Mouse (Mus musculus) heart, embryonic 15.5 days (tissue): Measurements from ENCODE around the gene 5730522E02Rik. TPM values are rescaled to one million over a fixed set of nuclear protein-coding genes. Genes with fewer than 3 reads are reported as not detected.

Source experiments
- ATAC-seq: fragments of 200-750 bp; cut with Nextera tagmentation; replicated peaks from 2 replicates; pipeline ENCODE4 v1.8.0; 2017; ENCODE audit warnings: low read depth, moderate TSS enrichment; ENCODE audit not compliant: insufficient number of reproducible peaks, insufficient read depth, low FRiP score
- H3K27ac ChIP-seq: fragments of 300-500 bp; sonication (generic); 2 replicates; pipeline ENCODE4 v1.5.1; 2015; ENCODE audit warnings: mild to moderate bottlenecking, inconsistent platforms
- H3K27me3 ChIP-seq: fragments of 300-500 bp; sonication (generic); 2 replicates; pipeline ENCODE4 v1.6.1; 2015; ENCODE audit warnings: inconsistent platforms
- H3K36me3 ChIP-seq: fragments of 300-500 bp; sonication (generic); 2 replicates; pipeline ENCODE4 v1.6.1; 2015; ENCODE audit warnings: mild to moderate bottlenecking, inconsistent platforms
- H3K4me1 ChIP-seq: fragments of 300-500 bp; sonication (generic); replicated peaks from 2 replicates; pipeline ENCODE4 v1.6.1; 2015; ENCODE audit warnings: inconsistent platforms
- H3K4me2 ChIP-seq: fragments of 300-500 bp; sonication (generic); 2 replicates; pipeline ENCODE4 v1.6.1; 2015; ENCODE audit warnings: inconsistent platforms, mild to moderate bottlenecking, moderate library complexity
- H3K4me3 ChIP-seq: fragments of 300-500 bp; sonication (generic); 2 replicates; pipeline ENCODE4 v1.5.1; 2015; ENCODE audit warnings: mild to moderate bottlenecking, inconsistent platforms
- H3K9ac ChIP-seq: fragments of 300-500 bp; sonication (generic); 2 replicates; pipeline ENCODE4 v1.6.1; 2015; ENCODE audit warnings: mild to moderate bottlenecking, inconsistent platforms
- H3K9me3 ChIP-seq: fragments of 300-500 bp; sonication (generic); replicated peaks from 2 replicates; pipeline ENCODE4 v1.6.1; 2016; ENCODE audit warnings: inconsistent platforms
- WGBS: fragments of 180-500 bp; shearing (Covaris S2); methylation state at CpG from one replicate; pipeline ENCODE4 v1.1.7; 2015; ENCODE audit warnings: mixed read lengths; 5-methylcytosine and 5-hydroxymethylcytosine counted together
- polyA plus RNA-seq: library from polyadenylated mRNA; unstranded; fragments of >200 nt; fragmentation: Nextera tagmentation; extraction: Ambion mirVana; gene quantifications from 2 replicates; pipeline ENCODE4 v1.2.1, GENCODE M21; 2015

5730522E02Rik gene
- polyA plus RNA-seq, 1 experiment from 2014 or later, result 1.3 TPM

- no peak overlapping the region for H3K4me3 ChIP-seq
- no peaks in the 10 kb centered on the region for H3K4me1 ChIP-seq
- no peak for ATAC-seq
- H3K9ac ChIP-seq, result no peak overlapping the region
- no peaks in the 10 kb centered on the region for H3K27me3 ChIP-seq
- no peak overlapping the region for H3K27ac ChIP-seq
- 89% methylated on average over 2 of the region's 2 CpGs for WGBS
- no peaks in the 10 kb centered on the region for H3K9me3 ChIP-seq
- no peaks in the 10 kb centered on the region for H3K36me3 ChIP-seq
- H3K4me2 ChIP-seq, result no peak overlapping the region
These were observed 40.0 kb downstream of the 5730522E02Rik start for GRCm38 (mm10) chr11:26170572-26170971.

DNA sequence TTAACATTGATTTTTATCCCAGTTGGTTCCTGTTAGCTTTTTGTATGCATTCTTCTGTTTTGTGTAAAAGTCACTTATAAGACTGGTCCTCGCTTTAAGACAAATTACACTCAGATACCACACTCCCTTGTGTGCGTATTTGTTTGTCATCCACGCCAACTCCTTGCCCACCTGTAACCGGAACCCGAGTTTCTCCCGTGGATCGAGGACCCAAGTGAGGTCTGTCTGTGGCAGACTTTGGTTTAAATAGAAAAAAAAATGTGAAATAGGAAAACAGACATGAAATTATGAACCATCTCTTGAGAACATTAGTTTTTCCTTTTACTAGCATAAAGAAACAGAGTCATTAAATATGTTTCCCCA, 43.0 kb downstream of the 5730522E02Rik start:
- WGBS, result 91% methylated on average over 7 of the region's 7 CpGs
- H3K27ac ChIP-seq, result no peak overlapping the region
- no peaks in the 10 kb centered on the region for H3K9me3 ChIP-seq
- H3K9ac ChIP-seq, result no peak overlapping the region
- no peaks in the 10 kb centered on the region for H3K4me1 ChIP-seq
- no peaks in the 10 kb centered on the region for H3K36me3 ChIP-seq
- no peaks in the 10 kb centered on the region for H3K27me3 ChIP-seq
- H3K4me3 ChIP-seq, result no peak overlapping the region
- no peak for ATAC-seq
- no peak overlapping the region for H3K4me2 ChIP-seq

GRCm38 (mm10) chr11:26166966-26167608, 43.5 kb downstream of the 5730522E02Rik start:
- Histone ChIP-seq H3K36me3 (no peaks in the 10 kb centered on the region), H3K4me1 (no peaks in the 10 kb centered on the region), H3K9me3 (no peaks in the 10 kb centered on the region), H3K27me3 (no peaks in the 10 kb centered on the region), H3K4me2 (no peak overlapping the region), H3K4me3 (no peak overlapping the region), H3K9ac (no peak overlapping the region), H3K27ac (no peak overlapping the region)
- 71% methylated on average over 4 of the region's 4 CpGs for WGBS
- ATAC-seq, result no peak

DNA sequence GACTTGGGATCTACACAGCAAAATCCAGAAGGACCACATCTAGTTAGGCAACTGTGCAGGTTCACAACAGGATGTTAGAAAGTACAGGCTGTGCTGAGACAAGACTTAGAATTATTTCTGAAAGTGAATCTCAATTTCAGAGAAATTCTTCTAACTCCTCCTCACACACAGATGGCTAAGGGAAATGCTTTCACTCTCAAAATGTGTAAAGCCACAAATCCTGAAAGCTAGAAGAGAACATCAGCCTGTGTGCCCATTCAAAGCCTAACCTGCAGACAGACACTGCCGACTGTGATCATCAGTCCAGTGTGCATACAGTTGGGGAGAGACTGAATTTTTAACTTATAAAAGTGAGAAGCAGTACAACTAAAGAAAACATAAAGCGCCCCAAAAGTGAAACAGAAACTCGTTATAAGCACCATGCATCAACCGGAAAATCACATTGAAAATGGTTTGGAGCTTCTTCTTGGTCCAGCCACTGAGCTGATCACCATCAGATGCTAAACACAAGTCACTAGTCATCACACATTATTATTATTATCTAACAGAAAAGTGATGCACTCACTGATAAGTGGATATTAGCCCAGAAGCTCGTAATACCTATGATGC, 45.8 kb downstream of the 5730522E02Rik start:
- H3K4me3 ChIP-seq, result no peak overlapping the region
- 81% methylated on average over 5 of the region's 5 CpGs for WGBS
- H3K9ac ChIP-seq, result no peak overlapping the region
- no peaks in the 10 kb centered on the region for H3K9me3 ChIP-seq
- H3K27me3 ChIP-seq, result no peaks in the 10 kb centered on the region
- H3K27ac ChIP-seq, result no peak overlapping the region
- H3K36me3 ChIP-seq, result no peaks in the 10 kb centered on the region
- no peak overlapping the region for H3K4me2 ChIP-seq
- no peak for ATAC-seq
- no peaks in the 10 kb centered on the region for H3K4me1 ChIP-seq

DNA sequence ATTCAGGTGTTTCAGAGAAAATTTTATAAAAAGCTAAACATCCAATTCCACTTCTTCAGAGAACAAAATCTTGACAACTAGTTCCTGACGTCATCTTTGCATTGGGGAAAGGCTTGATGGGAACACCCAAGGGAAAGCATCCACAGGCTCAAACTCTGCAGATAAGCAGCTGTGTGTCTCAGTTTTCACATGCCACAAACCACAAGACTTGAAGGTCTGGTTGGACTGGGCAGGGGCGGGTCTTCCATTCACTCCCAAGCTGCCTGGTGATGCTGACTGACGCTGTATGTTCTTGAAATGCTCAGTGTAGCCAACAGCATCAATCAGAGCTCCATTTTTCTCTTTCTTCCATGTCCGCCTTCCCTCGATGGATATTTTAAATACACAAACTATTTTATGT, 49.2 kb downstream of the 5730522E02Rik start:
- H3K9me3 ChIP-seq, result no peaks in the 10 kb centered on the region
- H3K36me3 ChIP-seq, result no peaks in the 10 kb centered on the region
- 64% methylated on average over 5 of the region's 5 CpGs for WGBS
- H3K9ac ChIP-seq, result no peak overlapping the region
- ATAC-seq, result no peak
- no peak overlapping the region for H3K27ac ChIP-seq
- no peak overlapping the region for H3K4me2 ChIP-seq
- no peaks in the 10 kb centered on the region for H3K27me3 ChIP-seq
- no peaks in the 10 kb centered on the region for H3K4me1 ChIP-seq
- H3K4me3 ChIP-seq, result no peak overlapping the region

DNA sequence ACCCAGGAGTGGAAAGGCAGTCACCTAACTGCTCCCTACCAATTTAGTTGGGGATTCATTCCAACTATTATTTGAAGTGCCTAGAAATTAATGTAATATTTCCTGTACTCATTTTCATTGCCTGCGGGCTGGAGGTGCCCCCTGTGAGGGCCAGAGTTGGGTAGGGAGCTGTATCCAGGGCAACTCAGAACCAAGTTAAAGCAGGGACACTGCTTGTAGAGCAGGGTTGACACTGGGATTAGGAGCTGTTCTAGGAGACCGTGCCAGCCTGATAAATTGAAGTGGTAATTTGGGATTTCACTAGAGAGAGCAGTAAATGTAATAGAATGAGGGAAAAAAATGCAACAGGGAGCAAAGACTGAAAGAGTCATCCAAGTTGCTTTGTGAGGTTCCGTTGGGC, 51.5 kb downstream of the 5730522E02Rik start:
- Histone ChIP-seq H3K27me3 (no peaks in the 10 kb centered on the region), H3K4me1 (no peaks in the 10 kb centered on the region)
- 67% methylated on average over 3 of the region's 3 CpGs for WGBS

DNA sequence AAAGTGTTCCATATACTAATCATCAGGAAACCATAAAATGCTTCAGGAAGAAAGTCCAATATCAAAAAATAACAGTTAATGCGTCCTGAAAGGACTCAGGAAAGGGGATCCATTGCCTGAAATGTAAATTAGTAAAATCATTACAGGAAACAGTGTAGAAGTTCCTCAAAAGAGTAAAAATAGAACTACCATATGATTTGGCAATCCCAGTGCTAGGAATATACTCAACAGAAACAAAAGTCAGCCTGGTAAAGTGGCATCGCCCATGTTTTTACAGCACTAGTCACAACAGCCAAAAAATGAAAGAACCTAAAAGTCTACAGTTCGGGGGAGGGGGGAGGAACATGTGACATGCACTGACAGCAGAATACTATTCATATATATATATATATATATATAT, 70.5 kb downstream of the 5730522E02Rik start:
- Histone ChIP-seq H3K27ac (no peak overlapping the region), H3K9me3 (no peaks in the 10 kb centered on the region), H3K36me3 (no peaks in the 10 kb centered on the region), H3K27me3 (no peaks in the 10 kb centered on the region), H3K4me3 (no peak overlapping the region), H3K9ac (no peak overlapping the region), H3K4me2 (no peak overlapping the region), H3K4me1 (no peaks in the 10 kb centered on the region)
- no peak for ATAC-seq
- WGBS, result 71% methylated on average over 3 of the region's 3 CpGs

More for the DNA sequence above, 51.5 kb downstream of the 5730522E02Rik start:
- H3K36me3 ChIP-seq, result no peaks in the 10 kb centered on the region
- no peak overlapping the region for H3K4me3 ChIP-seq
- no peak for ATAC-seq
- no peaks in the 10 kb centered on the region for H3K9me3 ChIP-seq
- no peak overlapping the region for H3K9ac ChIP-seq
- H3K4me2 ChIP-seq, result no peak overlapping the region
- H3K27ac ChIP-seq, result no peak overlapping the region

DNA sequence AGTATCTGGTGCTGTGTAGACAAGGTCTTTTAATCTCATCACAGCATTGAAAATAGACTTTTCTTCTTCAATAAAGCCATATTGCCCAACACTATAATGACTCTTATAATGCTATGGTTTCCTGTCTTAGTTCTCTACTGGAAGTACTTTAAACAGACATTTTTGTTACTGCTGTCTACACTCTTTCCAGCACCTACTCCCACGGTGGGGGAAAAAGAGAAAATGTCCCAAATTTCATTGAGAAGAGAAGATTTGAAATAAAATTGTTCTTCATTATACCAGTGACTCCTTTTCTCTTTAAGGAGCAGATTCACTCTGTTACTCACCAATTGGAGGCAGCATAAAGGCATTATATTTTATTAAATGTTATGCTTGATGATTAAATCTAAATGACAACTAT, 72.5 kb downstream of the 5730522E02Rik start:
- Histone ChIP-seq H3K27ac (no peak overlapping the region), H3K4me3 (no peak overlapping the region), H3K9ac (no peak overlapping the region), H3K4me2 (no peak overlapping the region), H3K4me1 (no peaks in the 10 kb centered on the region), H3K36me3 (no peaks in the 10 kb centered on the region), H3K9me3 (no peaks in the 10 kb centered on the region), H3K27me3 (no peaks in the 10 kb centered on the region)
- no peak for ATAC-seq
- 71% methylated on average over 1 of the region's 1 CpGs for WGBS

GRCm38 (mm10) chr11:26130911-26131310, 79.7 kb downstream of the 5730522E02Rik start:
- Histone ChIP-seq H3K27me3 (no peaks in the 10 kb centered on the region), H3K4me2 (0 out of 2 replicates have a peak overlapping the region, but pooled peaks have one; percentile 13), H3K9ac (no peak overlapping the region), H3K36me3 (no peaks in the 10 kb centered on the region), H3K4me3 (no peak overlapping the region), H3K4me1 (0 out of 2 replicates have a peak, but pooled peaks cover 3% of the 10 kb centered on the region), H3K9me3 (no peaks in the 10 kb centered on the region), H3K27ac (no peak overlapping the region)
- WGBS, result 31% methylated on average over 11 of the region's 11 CpGs
- no peak for ATAC-seq

DNA sequence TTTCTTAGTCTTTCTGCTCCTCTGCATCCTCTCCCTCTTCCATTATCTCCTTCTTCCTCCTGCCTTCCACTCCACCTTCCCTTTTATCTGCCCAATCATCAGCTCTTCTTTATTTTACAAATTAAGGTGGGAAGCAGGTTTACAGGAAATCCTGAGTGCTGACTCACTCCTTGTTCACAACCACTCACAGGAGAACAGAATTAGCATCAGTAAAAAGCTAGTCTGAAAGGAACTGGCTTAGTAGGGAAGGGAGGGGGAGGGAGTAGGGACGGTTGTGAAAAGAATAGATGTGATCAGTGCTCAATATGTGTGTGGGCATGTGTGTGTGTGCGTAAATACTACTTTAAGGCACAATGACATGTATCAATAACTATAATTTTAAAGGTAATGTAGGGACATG, 81.5 kb downstream of the 5730522E02Rik start:
- Histone ChIP-seq H3K4me2 (no peak overlapping the region), H3K27me3 (no peaks in the 10 kb centered on the region), H3K9me3 (no peaks in the 10 kb centered on the region), H3K27ac (no peak overlapping the region), H3K36me3 (no peaks in the 10 kb centered on the region), H3K4me3 (no peak overlapping the region), H3K4me1 (0 out of 2 replicates have a peak, but pooled peaks cover 3% of the 10 kb centered on the region), H3K9ac (no peak overlapping the region)
- WGBS, result 49% methylated on average over 2 of the region's 2 CpGs
- ATAC-seq, result no peak

GRCm38 (mm10) chr11:26128385-26128784, 82.2 kb downstream of the 5730522E02Rik start:
- 47% methylated on average over 2 of the region's 2 CpGs for WGBS
- Histone ChIP-seq H3K27me3 (no peaks in the 10 kb centered on the region), H3K9ac (no peak overlapping the region), H3K4me2 (no peak overlapping the region), H3K9me3 (no peaks in the 10 kb centered on the region), H3K4me3 (no peak overlapping the region), H3K36me3 (no peaks in the 10 kb centered on the region), H3K27ac (no peak overlapping the region), H3K4me1 (0 out of 2 replicates have a peak, but pooled peaks cover 3% of the 10 kb centered on the region)
- no peak for ATAC-seq

- Histone ChIP-seq H3K27ac (no peak overlapping the region), H3K4me2 (no peak overlapping the region), H3K9me3 (no peaks in the 10 kb centered on the region), H3K4me3 (no peak overlapping the region), H3K36me3 (no peaks in the 10 kb centered on the region), H3K27me3 (no peaks in the 10 kb centered on the region), H3K9ac (no peak overlapping the region), H3K4me1 (0 out of 2 replicates have a peak, but pooled peaks cover 3% of the 10 kb centered on the region)
- no peak for ATAC-seq
These were observed 84.6 kb downstream of the 5730522E02Rik start for GRCm38 (mm10) chr11:26125923-26126322.
